Mouse (Mus musculus) heart, adult 2 months (tissue): ENCODE results near the gene Skil. TPM values are rescaled to one million over a fixed set of nuclear protein-coding genes. Genes with fewer than 3 reads are reported as not detected.

Experiments
- DNase-seq, 2 experiments: peaks; one replicate each; pipeline ENCODE4 v3.0.0; 2021
- H3K27ac ChIP-seq: fragments of 200-600 bp; 2 replicates; pipeline ENCODE4 v1.8.1; 2022
- H3K27me3 ChIP-seq: fragments of 200-500 bp; 2 replicates; pipeline ENCODE4 v1.6.1; 2012; ENCODE audit warnings: mild to moderate bottlenecking, low read length, inconsistent platforms, mixed read lengths; ENCODE audit not compliant: control insufficient read depth, insufficient read depth
- H3K36me3 ChIP-seq: fragments of 200-500 bp; 2 replicates; pipeline ENCODE4 v1.6.1; 2012; ENCODE audit warnings: low read length, inconsistent platforms; ENCODE audit not compliant: control insufficient read depth, insufficient read depth
- H3K4me1 ChIP-seq: fragments of 200-500 bp; 2 replicates; pipeline ENCODE4 v1.6.1; 2011; ENCODE audit warnings: low read length; ENCODE audit not compliant: control insufficient read depth, insufficient read depth
- H3K4me3 ChIP-seq: fragments of 200-600 bp; 2 replicates; pipeline ENCODE4 v1.8.1; 2022
- H3K79me2 ChIP-seq: fragments of 200-500 bp; replicated peaks from 2 replicates; pipeline ENCODE4 v1.6.1; 2012; ENCODE audit warnings: mild to moderate bottlenecking, inconsistent platforms, low read length, moderate library complexity, mixed read lengths; ENCODE audit not compliant: control insufficient read depth, insufficient read depth
- H3K9ac ChIP-seq: fragments of 200-500 bp; 2 replicates; pipeline ENCODE4 v1.6.1; 2012; ENCODE audit warnings: low read depth, mild to moderate bottlenecking, control low read depth, inconsistent platforms, low read length, mixed read lengths
- CTCF ChIP-seq: fragments of 200-600 bp; IDR thresholded peaks from 2 replicates; pipeline ENCODE4 v1.8.1; 2022; ENCODE audit warnings: antibody characterized with exemption, mild to moderate bottlenecking, moderate library complexity
- EP300 ChIP-seq: fragments of 200-500 bp; IDR thresholded peaks from 2 replicates; pipeline ENCODE4 v1.6.1; 2011; ENCODE audit warnings: low read depth, low read length, control low read depth; ENCODE audit not compliant: insufficient read depth
- POLR2A ChIP-seq: fragments of 200-500 bp; IDR thresholded peaks from 2 replicates; pipeline ENCODE4 v1.6.1; 2011; ENCODE audit warnings: mild to moderate bottlenecking, low read depth, low read length, control low read depth; ENCODE audit not compliant: insufficient read depth
- WGBS: fragments of 180-500 bp; shearing (Covaris S2); methylation state at CpG from one replicate; pipeline ENCODE4 v1.1.7; 2018; 5-methylcytosine and 5-hydroxymethylcytosine counted together
- intact Hi-C: fragments of 180-260 bp; cut with DNase I; formaldehyde crosslinking; loops from one replicate; pipeline ENCODE4 v1.15.1; 2025
- polyA plus RNA-seq: library from polyadenylated mRNA; depleted of rRNA; stranded (reverse); fragments of >200 nt; gene quantifications from 2 replicates; pipeline ENCODE4 v1.2.3, GENCODE M21; 2012
- total RNA-seq, 2 experiments: library from RNA; stranded (reverse); gene quantifications; 2 replicates each; pipeline ENCODE4 v1.2.3; 2021

Skil gene
- total and polyA plus RNA-seq, 3 experiments = 8.0 to 15.4 (median 14.2) TPM

DNA sequence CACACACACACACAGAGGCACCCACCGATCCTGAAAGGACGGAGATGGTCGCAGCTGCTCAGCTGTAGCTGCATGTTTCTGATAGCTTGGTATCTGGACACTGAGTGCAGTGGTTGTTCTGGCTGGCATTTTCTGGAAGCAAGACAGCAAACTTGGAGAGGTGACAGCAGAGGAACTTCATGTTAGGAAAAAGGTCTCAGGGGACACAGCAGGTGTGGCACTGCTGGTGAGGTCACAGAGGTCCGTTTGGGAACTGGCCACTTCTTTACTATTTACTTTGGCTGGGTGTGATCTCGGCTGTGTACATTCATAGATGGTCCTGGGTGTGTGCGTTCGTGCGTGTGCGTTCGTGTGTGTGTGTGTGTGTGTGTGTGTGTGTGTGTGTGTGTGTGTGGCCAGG is 15.4 kb upstream of the Skil start:
- 43% methylated on average over 10 of the region's 10 CpGs for WGBS
- TF ChIP-seq POLR2A (no peak), CTCF (no peak), EP300 (no peak)
- intact Hi-C loops = no loop called here
- H3K4me3 ChIP-seq = no peak overlapping the region
- no peaks in the 10 kb centered on the region for H3K27me3 ChIP-seq
- H3K36me3 ChIP-seq = no peaks in the 10 kb centered on the region
- H3K9ac ChIP-seq = no peak overlapping the region
- peaks cover 10% of the 10 kb centered on the region for H3K4me1 ChIP-seq
- no peaks in the 10 kb centered on the region for H3K79me2 ChIP-seq
- H3K27ac ChIP-seq = no peak overlapping the region
- DNase-seq = no peak

DNA sequence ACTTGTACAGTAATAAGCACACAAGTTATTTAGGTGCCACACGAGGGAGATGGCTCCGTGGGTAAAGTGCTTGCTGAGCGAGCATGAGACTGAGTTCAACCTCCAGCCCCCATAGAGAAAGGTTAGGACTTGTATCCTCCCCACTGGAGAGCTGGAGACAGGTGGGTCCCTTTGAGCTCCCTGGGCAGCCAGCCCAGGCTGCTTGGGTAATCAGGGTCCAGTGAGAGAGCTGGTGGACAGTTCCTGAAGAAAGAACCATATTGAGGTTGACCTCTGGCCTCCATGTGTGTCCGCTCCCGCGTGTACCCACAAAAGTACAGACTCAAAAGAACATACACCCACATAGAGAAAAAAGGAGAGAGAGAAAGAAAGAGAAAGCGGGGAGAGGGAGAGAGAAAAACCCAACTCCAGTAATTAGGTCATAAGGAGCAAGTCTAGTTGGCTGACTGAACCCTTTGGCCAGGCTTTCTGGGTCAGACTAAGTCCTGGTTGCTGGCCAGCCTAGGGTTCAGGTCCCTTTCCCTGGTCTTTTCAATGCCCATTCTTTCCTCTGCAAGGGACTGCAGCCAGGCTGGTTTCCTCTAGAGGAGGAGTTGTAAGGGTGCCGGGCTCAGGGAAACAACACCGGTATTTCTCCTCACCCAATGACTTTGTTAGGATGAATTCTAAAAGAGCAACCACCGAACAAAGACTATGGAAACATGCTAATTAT is 13.9 kb upstream of the Skil start:
- Histone ChIP-seq H3K4me3 (no peak overlapping the region), H3K79me2 (no peaks in the 10 kb centered on the region), H3K27ac (no peak overlapping the region), H3K4me1 (peaks cover 7% of the 10 kb centered on the region), H3K9ac (no peak overlapping the region), H3K27me3 (no peaks in the 10 kb centered on the region), H3K36me3 (no peaks in the 10 kb centered on the region)
- TF ChIP-seq POLR2A (no peak), EP300 (no peak), CTCF (no peak)
- WGBS = 80% methylated on average over 10 of the region's 10 CpGs
- no peak for DNase-seq
- intact Hi-C loops = no loop called here

DNA sequence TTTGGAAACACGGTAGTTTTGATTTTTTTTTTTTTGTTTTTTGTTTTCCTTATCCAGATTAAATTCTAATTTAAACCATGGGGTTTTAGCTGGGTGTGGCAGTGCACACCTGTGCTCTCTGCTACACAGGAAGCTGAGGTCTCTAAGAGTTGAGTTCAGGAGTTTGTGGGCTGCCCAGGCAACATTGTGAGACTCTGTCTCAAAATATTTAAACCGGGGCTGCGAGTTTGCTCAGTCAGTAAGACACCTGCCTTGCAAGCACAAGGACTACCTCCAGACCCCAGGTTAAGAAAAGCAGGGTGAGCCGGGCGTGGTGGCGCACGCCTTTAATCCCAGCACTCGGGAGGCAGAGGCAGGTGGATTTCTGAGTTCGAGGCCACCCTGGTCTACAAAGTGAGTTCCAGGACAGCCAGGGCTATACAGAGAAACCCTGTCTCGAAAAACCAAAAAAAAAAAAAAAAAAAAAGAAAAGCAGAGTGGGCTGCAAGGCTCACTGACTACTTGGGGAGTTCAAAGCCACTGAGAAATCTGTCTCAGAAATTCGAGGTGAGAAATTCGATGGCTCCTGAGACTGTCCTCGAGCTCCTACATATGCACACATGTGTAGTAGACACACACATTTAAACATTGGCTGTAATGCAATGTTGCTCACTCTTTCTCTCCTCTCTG is 11.9 kb upstream of the Skil start:
- intact Hi-C loops = no loop called here
- no peak for DNase-seq
- Histone ChIP-seq H3K79me2 (no peaks in the 10 kb centered on the region), H3K9ac (no peak overlapping the region), H3K27ac (no peak overlapping the region), H3K4me1 (peaks cover 5% of the 10 kb centered on the region), H3K27me3 (no peaks in the 10 kb centered on the region), H3K4me3 (no peak overlapping the region), H3K36me3 (no peaks in the 10 kb centered on the region)
- 88% methylated on average over 12 of the region's 13 CpGs for WGBS
- TF ChIP-seq EP300 (no peak), CTCF (no peak), POLR2A (no peak)

DNA sequence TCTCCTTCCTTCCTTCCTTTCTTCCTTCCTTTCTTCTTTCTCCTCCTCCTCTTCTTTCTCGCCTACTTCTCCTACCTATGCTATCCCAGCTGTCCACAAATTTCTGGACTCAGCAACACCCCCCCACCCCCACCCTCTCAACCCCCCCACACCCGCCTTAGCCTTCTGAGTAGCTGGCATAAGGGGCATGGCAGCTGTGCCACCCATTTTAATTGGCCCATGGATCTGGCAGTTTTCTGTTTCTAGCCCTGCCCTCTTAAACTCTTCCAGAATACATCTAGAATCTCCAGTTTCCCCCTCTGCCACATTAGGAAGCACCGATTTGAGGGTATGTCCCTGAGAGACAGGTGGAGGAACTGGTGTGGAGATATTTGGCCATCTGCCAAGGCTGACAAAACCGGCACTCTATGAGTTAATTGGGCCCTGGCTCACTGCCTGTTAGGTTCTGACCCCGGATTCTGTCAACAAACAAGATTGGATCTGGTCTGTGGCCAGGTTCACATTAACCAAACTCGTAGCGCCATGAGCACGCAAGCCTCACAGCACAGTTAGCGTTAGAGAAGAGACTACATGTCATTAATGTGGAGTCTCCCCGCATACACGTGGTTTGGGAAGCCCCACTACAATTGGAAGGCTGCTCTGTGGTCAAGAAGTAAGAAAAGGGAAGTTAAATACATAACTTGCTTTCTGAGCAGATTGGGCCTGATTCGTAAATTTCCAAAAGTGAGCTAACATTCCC is 11.2 kb upstream of the Skil start:
- 28% methylated on average over 12 of the region's 12 CpGs for WGBS
- no peaks in the 10 kb centered on the region for H3K36me3 ChIP-seq
- H3K27ac ChIP-seq = no peak overlapping the region
- H3K4me3 ChIP-seq = no peak overlapping the region
- intact Hi-C loops = no loop called here
- DNase-seq = peak; percentile 56 to 59
- H3K9ac ChIP-seq = no peak overlapping the region
- H3K27me3 ChIP-seq = no peaks in the 10 kb centered on the region
- no peaks in the 10 kb centered on the region for H3K79me2 ChIP-seq
- H3K4me1 ChIP-seq = peaks cover 5% of the 10 kb centered on the region
- TF ChIP-seq EP300 (no peak), POLR2A (no peak), CTCF (no peak)

DNA sequence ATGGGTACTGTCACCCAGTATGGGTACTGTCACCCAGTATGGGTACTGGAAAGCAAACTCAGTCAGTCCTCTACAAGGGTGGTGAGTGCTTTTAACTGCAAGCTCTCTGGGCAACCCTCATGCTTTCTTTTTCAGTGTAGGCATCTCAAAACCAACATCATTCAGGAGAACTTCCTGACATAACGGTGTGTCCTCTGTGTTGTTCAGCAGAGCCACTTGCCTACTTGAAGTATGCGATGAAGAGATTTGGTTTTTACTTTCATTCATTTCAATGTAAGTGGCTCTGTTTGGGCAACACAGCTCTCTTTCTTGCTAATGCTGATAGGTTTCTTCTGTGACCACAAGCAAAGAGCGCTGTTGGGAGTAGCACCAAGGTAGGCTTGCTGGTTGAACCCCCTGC is 9.9 kb upstream of the Skil start:
- TF ChIP-seq EP300 (no peak), CTCF (no peak), POLR2A (no peak)
- intact Hi-C loops = no loop called here
- no peak overlapping the region for H3K9ac ChIP-seq
- no peak overlapping the region for H3K4me3 ChIP-seq
- no peak overlapping the region for H3K27ac ChIP-seq
- H3K27me3 ChIP-seq = no peaks in the 10 kb centered on the region
- H3K36me3 ChIP-seq = no peaks in the 10 kb centered on the region
- H3K79me2 ChIP-seq = no peaks in the 10 kb centered on the region
- H3K4me1 ChIP-seq = peaks cover 5% of the 10 kb centered on the region
- no peak for DNase-seq
- 93% methylated on average over 3 of the region's 3 CpGs for WGBS
